Mouse (Mus musculus): ENCODE measurements around the gene Fanci.
A peak's percentile ranks its signal among the peaks of the same experiment; 100 is the strongest.

Fanci gene

DNA sequence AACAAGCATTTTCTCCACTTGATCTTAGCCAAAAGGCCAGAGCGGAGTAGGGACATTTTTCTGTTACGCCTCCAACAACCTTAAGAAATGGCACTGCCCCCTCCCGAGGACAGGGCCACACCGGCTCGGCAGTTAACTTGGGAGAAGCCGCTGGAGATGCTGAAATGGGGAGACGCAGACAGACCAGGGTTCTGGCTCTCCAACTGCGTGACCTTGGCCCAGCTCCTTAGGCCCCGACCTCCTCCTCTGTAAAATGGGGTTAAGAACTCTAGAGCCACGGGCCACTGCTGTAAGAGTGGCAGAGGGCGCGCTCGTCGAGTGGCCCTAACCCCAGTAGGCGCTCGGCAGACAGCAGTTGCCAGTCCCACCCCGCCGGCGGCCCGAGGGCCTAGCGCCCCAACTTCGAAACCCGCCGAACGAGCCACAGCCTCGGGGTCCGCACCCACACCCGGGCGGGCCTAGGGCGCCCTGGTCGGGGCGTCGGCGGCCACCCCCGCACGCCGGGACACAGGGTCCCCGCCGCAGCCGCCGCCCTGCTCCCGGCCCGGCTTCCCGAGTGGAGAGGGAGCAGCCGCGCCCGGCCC, 73.8 kb downstream of the Fanci start:
- no peak for DNase-seq

DNA sequence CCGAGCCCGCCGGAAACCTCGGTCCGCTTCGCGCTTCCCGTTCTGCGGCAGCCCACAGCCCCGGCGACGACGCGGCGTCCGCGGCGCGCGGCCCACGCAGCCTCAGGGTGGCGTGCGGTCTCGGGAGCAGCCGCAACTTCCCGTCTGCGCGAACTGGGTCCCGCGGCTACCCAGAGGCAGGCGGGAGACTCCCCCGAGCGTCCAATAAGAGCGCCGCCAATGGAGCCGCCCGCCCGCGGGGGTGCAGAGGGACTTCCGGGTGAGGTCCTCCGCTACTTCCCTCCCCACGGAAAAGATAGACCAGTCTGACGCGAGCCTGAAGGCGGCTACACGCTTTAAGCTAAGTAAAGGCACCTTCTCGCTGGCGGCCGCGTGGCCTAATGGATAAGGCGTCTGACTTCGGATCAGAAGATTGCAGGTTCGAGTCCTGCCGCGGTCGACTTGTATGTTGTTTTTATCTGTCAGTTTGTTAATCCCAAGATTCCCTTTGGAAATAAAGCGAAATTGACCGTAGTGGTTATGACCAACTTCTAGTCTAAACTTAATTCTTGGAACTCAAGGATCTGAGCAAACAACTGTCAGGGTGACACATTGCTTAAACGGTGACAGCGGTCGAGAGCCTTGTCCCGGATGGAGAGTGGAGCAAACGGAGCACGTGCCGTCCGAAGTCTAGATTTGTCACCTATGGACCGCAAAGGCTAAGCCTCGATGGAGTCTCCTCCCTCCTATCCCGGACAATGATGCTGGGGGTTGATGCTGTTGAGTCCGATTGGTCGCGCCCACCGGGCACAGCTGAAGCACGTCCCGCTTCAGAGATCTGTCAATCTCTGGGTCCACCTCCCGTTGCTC, 74.5 kb downstream of the Fanci start, which contains the start of gene Polg:
Gene Polg, minus strand, starts transcription at position 310 of the 849 bp plus-strand sequence.
- DNase-seq, result peak; percentile 98

- no peak for DNase-seq
These were observed 76.2 kb downstream of the Fanci start for GRCm38 (mm10) chr7:79467951-79468350.

DNA sequence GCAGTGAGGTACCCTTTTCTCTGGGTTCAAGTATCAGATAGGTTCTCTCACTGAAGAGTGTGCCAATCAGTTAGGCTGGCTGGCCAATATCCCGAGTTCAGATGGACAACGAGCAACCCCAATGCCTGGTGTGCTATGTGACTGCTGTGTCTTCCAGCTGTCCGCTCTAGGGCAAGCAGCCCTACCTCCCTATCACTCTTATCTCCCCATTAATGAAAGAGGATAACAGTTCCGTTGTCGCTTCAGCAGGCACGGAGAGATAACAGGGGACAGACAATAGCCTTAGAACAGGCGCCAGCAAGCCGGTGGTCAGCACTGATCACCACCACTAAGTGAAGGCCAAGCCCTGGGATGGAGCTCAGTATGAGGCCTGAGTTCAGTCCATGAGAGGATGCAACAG, 77.3 kb downstream of the Fanci start:
- DNase-seq, result no peak

- no peak for DNase-seq
These were observed 78.0 kb downstream of the Fanci start for GRCm38 (mm10) chr7:79469766-79470165.

GRCm38 (mm10) chr7:79470718-79471117, 79.0 kb downstream of the Fanci start:
- DNase-seq, result no peak

DNA sequence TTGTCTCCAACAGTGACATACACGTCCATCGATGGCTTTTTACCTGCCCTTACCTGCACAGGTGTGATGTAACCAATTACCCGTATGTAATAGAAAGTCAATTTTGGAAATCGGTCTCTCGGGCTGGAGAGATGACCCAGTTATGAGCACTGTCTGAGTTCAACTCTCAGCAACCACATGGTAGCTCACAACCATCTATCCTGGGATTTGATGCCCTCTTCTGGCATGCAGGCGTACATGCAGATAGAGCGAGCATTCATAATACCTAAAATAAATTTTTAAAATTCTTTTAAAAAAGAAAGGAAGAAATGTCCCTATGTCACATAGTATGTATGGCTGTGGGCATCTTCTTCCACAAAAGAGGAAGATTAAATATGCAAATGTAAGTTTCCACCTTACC, 79.7 kb downstream of the Fanci start:
- no peak for DNase-seq

- DNase-seq, result no peak
These were observed 81.1 kb downstream of the Fanci start for GRCm38 (mm10) chr7:79472792-79473191.

- DNase-seq, result no peak
These were observed 81.9 kb downstream of the Fanci start for GRCm38 (mm10) chr7:79473496-79474194.

DNA sequence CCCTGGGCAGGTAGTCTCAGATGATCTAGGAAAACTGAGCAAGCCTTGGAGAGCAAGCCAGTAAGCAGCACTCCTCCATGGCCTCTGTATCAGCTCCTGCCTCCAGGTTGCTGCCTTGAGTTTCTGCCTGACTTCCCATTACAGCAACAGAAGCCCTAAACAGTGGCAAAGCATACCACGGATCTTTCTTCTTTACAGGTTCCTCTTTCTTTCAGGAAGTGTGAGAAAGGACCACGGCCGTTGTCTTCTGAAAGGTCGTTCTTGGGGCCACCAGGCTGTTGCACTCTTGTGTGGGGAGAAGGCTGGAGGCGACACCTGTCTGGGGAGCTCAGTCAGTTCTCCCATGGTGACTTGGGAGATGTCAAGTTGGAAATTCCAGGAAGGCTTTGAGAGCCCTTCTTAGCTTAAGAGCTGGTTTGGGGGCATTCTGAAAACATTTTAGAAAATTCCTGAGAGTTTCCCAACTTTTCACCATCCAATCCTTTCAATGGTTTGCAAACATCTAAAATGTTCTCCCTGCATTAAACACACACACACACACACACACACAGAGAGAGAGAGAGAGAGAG, 83.2 kb downstream of the Fanci start:
- no peak for DNase-seq

GRCm38 (mm10) chr7:79486528-79486927, 94.8 kb downstream of the Fanci start:
- no peak for DNase-seq

GRCm38 (mm10) chr7:79493915-79494314, 102.2 kb downstream of the Fanci start:
- DNase-seq, result no peak

DNA sequence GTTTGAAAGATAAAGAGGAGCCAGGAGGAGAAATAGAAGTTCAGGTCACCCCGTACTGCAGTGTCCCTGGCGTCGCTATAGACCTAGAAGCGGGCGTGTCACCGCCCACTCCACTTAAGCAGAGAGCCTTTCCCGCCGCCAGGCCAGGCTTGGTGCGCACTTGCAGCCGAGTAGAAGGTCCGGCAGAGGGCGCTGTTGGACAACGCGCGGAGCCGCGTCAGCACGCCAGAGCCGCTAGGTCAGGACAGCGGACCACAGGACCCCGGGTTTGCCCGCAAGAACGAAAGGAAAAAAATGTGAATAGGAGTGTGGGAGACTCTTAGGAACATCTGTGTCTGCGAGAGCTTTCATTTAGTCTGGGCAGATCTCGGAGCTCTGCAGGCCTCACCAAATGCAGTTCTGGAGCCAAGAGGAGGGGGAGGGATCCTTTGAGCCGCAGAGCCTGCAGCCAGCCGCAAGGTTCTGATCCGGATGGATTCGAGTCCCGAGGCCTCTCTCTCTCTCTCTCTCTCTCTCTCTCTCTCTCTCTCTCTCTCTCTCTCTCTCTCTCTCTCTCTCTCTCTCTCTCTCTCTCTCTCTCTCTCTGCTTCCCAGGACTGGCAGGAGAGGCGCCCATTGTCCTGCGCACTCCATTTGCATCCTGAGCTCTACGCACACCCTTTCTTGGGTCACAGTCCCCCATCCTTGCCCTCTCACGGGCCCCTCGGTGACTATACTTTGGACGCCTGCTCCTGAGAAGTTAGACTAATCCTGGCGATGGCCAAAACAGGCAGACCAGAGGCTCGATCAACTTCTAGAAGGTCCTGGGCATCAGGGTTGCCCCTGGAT, 104.5 kb downstream of the Fanci start:
- DNase-seq, result peak; percentile 67

DNA sequence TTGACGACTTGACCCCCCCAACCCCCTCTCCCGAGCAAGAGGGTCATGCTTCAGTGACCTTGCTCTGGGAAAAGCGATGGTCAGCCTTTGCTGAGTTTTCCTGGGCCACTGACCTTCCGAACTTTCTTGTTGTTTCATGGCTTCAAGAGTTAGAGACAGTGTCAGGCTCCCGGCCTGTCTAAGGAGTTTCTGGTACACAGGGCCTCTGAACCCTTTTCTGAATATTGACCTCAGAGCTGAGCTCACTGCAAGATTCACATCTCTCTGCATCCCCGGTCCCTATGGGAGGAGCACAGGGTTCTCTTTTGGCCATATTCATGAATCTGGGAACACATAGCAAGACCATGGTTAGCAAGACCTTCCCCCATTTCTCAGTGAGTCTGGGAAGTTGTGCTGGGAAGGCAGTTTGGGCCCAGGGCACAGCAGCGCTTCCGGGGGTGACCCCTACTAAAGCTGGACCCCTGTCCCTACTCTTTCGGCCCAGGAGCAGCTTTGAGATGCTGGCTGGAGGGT, 105.1 kb downstream of the Fanci start:
- no peak for DNase-seq

GRCm38 (mm10) chr7:79497701-79498115, 106.0 kb downstream of the Fanci start:
- no peak for DNase-seq

DNA sequence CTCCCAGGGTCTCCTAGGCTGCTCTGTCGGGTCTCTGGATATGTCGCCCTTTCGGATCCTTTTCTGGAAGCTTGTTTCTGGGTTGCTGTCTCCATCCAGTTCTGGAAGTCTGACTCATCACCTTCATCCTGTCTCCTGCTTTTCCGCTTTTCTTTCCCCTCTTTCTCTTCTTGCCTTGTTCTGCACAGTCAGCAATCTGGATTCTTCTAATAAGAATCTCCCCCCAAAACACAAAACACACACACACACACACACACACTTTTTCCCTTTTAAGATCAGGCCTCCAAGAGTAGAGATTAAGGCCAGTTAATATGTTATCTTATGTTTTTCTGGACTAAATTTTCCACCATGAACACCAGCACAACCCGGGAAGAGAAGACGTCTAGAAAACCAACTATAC, 106.6 kb downstream of the Fanci start:
- no peak for DNase-seq

DNA sequence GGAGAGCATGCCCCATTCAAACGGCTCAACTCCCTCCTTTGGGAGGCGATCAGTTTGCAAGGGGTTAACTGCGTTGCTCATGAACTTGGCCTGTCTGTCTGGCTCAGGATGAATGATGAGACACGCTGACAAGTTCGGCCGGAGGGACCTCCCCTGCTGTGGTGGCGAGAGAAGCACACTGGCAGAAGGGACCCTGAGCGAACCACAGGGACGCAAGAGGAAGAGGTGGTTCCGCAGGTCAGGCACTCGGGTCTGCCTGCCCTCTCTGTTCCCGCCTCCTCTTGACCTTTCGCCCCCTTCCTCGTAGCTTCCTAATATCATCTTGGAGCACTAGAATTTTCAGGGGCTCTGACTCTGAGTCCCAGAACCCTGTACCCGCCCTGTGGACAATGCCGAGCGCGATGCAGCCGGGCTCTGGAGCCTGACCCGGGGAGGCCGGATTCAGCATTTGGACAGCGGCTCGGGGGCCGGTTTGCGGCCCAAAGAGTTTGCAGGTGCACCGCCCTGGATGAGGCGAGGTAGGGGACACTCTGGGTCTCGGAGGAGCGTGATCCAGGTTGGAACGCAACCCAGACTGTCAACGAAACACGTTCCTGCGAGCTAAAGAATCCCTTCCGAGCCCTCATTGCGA, 107.4 kb downstream of the Fanci start:
- DNase-seq, result no peak
